Mouse (Mus musculus) neural tube, embryonic 10.5 days (tissue): ENCODE measurements around the gene Mkrn1.
"Not testable (repeated sequence)": the region's sequence is repeated elsewhere in the genome, so short reads cannot be mapped to it uniquely, and the experiment has no call there.

Source experiments
- DNase-seq: peaks from one replicate; pipeline ENCODE4 v3.0.0-alpha.2; 2017; ENCODE audit warnings: low spot score; ENCODE audit errors: extremely low spot score

Gene Mkrn1

GRCm38 (mm10) chr6:39433174-39433573, 12.9 kb upstream of the Mkrn1 start:
- no peak for DNase-seq

GRCm38 (mm10) chr6:39430722-39431121, 10.5 kb upstream of the Mkrn1 start:
- no peak for DNase-seq

DNA sequence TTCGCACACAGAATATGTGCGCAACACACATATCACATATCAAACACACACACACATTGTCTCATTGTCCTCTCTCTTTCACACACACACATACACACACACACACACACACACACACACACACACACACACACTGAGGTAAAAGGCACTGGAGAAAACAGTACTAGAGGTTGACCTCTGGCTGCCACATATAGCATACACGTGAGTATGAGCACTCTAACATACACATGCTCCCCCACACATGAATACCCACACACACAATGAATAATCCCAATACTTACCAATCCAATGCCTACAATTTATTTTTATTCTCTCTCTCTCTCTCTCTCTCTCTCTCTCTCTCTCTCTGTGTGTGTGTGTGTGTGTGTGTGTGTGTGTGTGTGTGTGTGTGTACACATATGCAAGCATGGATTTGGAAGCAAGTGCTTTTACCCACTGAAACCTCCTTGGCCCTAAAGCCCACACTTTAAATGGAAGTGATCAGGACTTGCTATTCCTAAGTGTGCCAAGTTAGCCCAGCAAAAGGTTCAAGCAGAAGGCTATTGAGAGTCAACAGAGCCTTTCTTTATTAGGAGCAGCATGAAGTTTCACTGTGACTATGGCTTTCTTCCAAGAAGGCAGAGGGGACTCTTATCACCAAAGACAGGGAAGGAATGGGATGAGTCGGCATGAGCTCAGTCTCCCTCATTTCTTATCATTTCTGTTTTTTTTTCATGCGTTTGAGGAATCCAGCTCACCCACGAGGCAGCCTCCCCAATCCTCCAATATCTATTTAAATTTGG, 8.9 kb upstream of the Mkrn1 start:
- no peak for DNase-seq

- DNase-seq: no peak
These were observed 7.2 kb upstream of the Mkrn1 start for GRCm38 (mm10) chr6:39427276-39428003.

- DNase-seq: no peak
These were observed 6.5 kb upstream of the Mkrn1 start for GRCm38 (mm10) chr6:39426725-39427124.

DNA sequence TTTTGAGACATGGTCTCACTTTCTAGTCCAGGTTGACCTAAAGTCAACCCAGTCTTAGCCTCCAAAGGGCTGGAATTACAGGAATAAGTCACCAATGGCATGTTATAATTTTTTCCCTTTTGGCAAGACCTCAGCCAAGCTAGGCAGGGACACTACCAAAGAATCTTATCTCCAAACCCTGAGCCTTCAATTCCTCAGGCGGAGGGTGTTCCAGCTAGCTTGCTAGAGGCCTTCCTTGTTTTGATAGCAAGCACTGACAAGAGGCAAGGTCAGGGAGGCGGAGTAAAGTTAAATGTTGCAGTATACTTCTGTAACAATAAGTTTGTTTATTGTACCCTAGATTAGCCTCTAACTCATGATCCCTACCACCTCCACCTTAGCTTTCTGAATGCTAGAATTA, 4.9 kb upstream of the Mkrn1 start:
- DNase-seq: no peak

GRCm38 (mm10) chr6:39423686-39424085, 3.4 kb upstream of the Mkrn1 start:
- DNase-seq: no peak

- no peak for DNase-seq
These were observed 2.9 kb upstream of the Mkrn1 start for GRCm38 (mm10) chr6:39423130-39423551.

DNA sequence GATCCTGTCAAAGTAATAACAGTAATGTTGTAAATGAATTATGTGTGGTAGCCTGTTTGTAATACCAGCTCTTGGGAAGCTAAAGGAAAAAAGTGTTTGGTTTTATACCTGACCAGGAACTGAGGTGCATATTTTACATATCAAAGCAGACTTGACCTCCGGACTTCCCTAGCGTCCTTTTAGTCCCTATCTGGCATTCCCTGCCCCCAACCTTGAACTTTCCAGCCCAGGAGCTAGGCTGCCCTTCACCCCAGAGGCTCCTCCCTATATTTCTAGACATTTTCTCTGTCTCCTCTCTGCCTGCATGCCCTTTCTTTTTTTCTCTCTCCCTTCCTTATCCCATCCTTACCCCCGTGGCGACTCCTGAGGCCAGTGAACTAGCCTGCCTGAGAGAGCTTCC, 605 bp upstream of the Mkrn1 start:
- DNase-seq: no peak

GRCm38 (mm10) chr6:39419386-39419850, 844 bp downstream of the Mkrn1 start:
- DNase-seq: no peak

DNA sequence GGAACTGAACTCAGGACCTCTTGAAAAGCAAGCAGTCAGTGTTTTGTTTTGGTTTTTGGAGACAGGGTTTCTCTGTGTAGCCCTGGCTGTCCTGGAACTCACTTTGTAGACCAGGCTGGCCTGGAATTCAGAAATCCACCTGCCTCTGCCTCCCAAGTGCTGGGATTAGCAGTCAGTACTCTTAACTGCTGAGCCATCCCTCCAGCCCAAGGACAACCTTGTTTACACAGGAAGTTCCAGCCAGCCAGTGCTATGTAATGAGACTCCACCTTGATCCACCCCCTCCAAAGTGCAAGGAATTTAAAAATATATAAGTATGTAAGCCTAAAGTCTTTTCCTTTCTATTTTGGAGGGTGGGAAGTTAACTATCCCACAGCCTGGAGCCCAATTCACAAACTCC, 3.6 kb downstream of the Mkrn1 start:
- DNase-seq: not testable (repeated sequence)

DNA sequence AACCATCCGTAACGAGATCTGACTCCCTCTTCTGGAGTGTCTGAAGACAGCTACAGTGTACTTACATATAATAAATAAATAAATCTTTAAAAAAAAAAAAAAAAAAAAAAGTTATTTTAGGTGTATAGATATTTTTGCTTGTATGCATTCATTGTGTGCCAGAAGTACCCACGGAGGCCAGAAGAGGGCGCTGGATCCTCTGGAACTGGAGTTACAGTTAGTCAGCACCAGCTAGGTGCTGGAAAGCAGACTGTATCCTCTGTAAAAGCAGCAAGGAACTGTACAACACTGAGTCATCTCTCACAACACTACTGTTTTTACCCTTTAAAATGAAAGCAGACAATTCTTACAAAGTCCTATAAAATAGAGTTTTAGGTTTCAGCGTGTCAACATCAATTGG, 4.5 kb downstream of the Mkrn1 start:
- DNase-seq: peak; percentile 60

- DNase-seq: no peak
These were observed 6.2 kb downstream of the Mkrn1 start for GRCm38 (mm10) chr6:39414106-39414505.

DNA sequence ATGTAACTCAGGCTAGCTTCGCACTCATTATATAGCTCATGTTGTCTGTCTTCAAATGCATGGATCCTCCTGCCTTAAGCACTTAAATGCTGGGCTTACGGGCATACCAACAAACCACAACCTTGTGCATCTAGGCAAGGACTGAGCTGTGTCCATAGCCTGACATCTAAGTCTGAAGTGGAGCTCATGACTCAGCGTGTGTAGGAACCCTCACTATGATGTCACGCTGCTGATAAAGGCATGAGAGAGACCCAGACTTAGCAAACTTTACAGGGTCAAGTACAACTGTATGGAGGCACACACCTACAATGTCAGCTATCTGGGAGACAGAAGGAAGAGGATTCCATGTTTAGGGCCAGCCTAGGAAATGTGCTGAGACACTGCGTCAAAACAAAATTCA, 13.8 kb downstream of the Mkrn1 start:
- no peak for DNase-seq

DNA sequence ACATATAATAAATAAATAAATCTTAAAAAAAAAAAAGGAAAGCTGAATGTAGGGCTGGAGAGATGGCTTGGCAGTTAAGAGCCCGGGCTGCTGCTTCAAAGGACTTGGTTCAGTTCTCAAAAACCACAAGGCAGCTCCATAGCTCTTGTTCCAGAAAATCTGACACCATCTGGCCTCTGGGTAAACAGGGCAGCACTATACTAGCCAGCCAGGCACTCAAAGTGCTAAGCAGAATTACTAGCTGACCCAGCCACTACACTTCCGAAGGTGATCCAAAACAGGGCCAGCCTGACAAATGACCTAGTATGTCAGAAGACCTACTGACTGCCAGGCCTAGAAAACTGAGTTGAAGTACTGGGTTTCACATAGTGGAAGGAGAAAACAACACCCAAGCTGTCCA, 17.1 kb downstream of the Mkrn1 start:
- no peak for DNase-seq

GRCm38 (mm10) chr6:39400343-39400742, 19.9 kb downstream of the Mkrn1 start:
- DNase-seq: peak; percentile 41

GRCm38 (mm10) chr6:39398342-39398741, 21.9 kb downstream of the Mkrn1 start:
- no peak for DNase-seq

DNA sequence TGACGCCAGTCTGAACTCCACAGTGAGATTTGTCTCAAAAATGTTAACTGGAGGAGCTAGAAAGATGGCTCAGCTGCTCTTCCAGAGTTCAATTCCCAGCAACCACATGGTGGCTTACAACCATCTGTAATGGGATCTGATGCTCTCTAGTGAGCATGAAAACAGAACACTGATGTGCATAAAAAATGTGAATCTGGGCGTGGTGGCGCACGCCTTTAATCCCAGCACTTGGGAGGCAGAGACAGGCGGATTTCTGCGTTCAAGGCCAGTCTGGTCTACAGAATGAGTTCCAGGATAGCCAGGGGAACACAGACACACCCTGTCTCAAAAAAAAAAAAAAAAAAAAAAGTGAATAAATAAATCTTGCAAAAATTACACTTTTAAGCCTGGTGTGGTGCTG, 23.2 kb downstream of the Mkrn1 start:
- DNase-seq: no peak

- DNase-seq: no peak
These were observed 24.3 kb downstream of the Mkrn1 start for GRCm38 (mm10) chr6:39395916-39396315.

DNA sequence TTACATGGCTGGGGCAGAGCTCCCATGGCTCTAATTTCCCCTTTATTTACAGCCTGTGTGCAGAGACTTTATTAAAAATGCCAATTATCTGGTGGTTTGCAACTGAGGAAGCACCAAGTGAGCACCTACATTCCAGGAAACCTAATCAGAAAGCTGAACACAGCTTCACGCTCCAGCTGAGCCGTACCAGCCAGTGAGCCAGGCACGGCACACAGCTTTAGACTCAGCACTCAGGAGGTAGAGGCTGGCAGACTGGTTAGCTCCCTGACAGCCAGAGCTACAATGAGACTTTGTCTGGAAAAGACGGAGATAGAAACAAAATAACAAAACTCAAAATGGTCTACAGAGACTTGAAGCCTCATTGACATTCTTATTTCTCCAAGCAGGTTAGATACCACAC, 24.8 kb downstream of the Mkrn1 start:
- DNase-seq: no peak

DNA sequence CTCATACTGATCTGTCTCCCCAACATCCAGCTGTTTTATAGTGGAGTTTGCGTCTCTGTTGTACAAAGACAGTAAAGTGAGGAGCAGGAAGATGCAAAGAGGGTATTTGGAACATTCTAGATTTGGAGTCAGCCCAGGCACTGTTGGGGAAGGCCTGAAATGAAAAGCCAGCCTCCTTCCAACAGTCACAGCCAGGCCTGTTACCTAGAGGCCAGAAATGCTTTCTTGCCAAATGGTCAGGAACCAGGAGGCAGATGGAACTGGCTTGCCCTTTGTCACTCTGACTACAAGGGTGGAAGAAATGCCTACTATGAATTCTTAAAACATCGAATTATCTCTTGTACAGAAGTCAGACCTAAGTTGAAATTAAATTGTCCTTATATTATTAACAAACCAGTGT, 30.3 kb downstream of the Mkrn1 start:
- no peak for DNase-seq

DNA sequence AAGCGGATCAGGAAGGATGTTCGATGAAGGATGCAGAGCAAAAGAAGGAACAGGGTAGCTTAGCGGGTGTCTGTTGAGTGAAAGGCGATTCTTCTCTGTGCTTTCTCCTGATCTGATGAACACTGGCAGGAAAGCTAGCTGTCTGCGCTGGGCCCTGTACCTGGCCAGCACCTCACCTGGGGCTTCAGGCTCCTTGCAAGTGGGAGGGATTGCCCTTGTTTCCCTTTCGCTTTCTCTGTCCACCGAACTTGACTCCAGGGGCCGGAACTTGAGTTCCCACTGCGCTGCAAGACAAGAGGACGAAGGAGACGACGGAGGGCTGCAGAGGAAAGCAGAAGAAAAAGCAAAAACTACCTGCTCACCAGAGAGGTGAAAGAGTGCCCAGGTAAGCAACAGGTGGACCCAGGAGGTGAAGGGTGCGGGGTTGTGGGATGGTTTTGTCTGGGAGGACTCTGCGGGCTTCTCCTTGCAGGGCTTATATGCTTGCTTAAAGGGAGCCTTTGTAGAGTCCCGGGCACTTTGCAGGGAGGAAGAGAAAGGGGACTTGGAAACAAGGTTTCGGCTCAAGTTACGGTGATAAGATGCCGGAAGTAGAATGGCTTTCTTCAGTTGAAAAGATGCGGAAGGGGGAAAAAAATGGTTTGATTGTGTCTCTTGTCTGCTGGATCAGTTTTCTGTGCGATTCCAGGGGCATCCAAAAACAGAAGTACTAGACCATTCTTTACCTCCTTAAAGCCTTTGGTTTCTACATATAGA, 39.0 kb downstream of the Mkrn1 start, which contains the start of gene Rab19:
Gene Rab19 (plus strand): TSS at position 51 of the 756 bp plus-strand sequence.
- DNase-seq: peak; percentile 31
